Mouse (Mus musculus): ENCODE results near the gene Afap1l2. TPM values are rescaled to one million over a fixed set of nuclear protein-coding genes. Genes with fewer than 3 reads are reported as not detected.

The Afap1l2 gene
- 5.8 and 7.0 TPM in 2 replicates for polyA plus RNA-seq (2012; rRNA removed)

DNA sequence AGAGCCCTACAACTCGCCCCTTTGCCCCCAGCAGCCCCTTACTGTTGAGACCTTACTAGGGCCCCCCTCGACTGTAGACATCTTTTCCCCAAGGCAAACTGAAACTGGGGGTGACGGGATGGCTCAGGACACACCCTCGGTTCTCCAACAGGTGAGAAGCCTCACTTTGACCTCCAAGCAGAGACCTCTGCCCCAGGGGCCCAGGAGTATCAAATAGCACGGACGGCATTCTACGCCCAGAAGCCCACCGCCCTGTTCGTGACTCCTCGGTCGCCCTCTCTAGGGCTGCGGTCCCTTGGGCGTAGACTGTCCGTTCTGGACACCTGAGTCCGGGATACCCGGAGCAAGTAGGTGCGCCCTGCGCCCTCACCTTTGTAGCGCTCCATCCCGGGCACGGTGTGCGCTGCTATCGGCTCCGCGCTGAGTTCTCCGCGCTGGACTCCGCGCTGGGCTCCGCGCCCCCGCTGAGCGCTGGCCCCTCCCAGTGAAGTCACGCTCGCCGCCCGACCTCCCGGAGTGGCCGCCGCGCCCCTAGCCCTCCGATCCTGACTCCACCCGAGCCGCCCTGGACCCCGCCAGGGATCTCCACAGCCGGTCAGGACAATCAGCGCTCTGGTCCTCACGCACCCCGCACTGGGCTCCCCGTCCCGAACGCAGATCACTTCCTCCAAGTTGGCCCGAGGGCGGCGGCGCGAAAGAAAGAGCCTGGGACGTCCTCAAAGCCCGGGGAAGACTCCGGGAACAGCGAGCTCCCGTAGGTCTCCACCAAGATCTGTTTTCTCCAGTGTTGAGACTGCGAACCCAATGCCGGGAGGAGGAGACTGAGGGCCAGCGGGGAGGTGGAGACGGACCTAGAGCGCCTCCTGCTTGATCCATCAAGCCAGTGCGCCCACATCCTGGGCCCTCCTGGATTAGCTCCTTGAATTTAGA, at the start of gene Afap1l2:
TSS of gene Afap1l2 (minus strand) at position 448 of the 930 bp plus-strand sequence.
- peak; percentile 48 for TF ChIP-seq CTCF (IDR thresholded peaks at IDR 0.05; ENCODE audit: extremely low read depth, insufficient read depth, low read length)
- TF ChIP-seq POLR2A (IDR thresholded peaks at IDR 0.05; ENCODE audit: extremely low read depth, insufficient read depth, low read length): no peak
- H3K27ac ChIP-seq (ENCODE audit: insufficient read depth, low read length): peak within 1 kb of the TSS; percentile 38; the same call in 1 of the 2 replicates
- no peaks in the 10 kb centered on the region for H3K4me1 ChIP-seq (ENCODE audit: control insufficient read depth, insufficient read depth, low read length)
- H3K4me3 ChIP-seq (ENCODE audit: insufficient read depth, low read length): peak within 1 kb of the TSS; percentile 48

DNA sequence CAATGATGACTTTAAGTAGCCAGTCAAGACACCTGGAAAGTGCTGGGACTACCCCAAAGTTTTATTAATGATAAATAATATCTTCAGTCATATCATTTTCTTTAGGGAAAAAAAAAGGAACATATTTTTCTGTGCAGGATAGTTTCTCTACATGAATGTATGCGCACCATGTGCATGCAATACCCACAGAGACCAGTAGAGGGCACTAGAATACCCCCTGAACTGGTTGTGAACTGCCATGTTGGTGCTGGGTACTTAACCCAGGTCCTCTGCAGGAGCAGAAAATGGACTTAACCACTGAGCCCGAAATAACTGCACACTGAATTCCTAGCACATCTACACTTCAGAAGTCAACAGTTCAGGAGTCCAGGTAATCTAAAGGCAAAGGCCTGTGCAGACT, 49.5 kb upstream of the Afap1l2 start:
- H3K4me3 ChIP-seq (ENCODE audit: insufficient read depth, low read length): no peak overlapping the region
- TF ChIP-seq POLR2A (IDR thresholded peaks at IDR 0.05; ENCODE audit: extremely low read depth, insufficient read depth, low read length) (no peak), CTCF (IDR thresholded peaks at IDR 0.05; ENCODE audit: extremely low read depth, insufficient read depth, low read length) (no peak)
- H3K4me1 ChIP-seq (ENCODE audit: control insufficient read depth, insufficient read depth, low read length): peaks cover 3% of the 10 kb centered on the region; the same call in 1 of the 2 replicates
- H3K27ac ChIP-seq (ENCODE audit: insufficient read depth, low read length): no peak overlapping the region

DNA sequence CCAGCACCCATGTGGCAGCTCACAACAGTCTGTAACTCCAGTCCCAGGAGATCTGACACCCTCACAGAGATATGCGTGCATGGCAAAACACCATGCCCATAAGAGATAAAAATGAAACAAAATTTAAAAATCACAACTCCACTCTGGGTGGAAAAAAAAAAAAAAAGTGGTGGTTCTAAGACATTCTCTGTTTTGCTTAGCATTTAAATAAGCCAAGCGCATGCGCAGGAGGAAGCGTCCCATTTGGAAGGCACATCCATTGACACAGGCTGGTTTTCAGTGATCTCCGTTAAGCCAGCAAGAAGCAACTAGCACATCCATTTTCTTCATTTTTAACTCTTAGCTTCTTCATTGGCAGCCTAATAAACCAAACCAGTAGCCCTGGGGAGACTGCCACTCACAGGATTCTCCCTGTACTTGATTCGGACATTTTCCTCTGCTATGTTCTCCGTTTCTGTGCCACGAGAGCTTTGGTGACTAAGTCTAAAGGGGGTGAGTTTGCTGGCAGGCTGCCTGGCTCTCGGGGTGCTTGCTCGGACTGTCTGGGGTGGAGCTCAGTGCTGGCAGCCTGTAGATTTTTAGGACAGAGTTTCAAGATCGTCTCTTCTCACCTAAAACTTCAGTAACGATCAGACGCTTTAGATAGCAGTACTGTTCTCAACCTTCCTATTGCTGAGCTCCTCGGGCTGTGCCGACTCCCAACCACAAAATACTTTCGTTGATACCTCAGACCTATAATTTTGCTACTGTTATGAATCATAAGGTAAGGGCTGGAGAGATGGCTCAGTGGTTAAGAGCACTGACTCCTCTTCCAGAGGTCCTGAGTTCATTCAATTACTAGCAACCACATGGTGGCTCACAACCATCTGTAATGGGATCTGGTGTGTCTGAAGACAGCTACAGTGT, 47.4 kb upstream of the Afap1l2 start:
- Histone ChIP-seq H3K4me3 (ENCODE audit: insufficient read depth, low read length) (no peak overlapping the region), H3K27ac (ENCODE audit: insufficient read depth, low read length) (no peak overlapping the region), H3K4me1 (ENCODE audit: control insufficient read depth, insufficient read depth, low read length) (peaks cover 3% of the 10 kb centered on the region; the same call in 1 of the 2 replicates)
- TF ChIP-seq CTCF (IDR thresholded peaks at IDR 0.05; ENCODE audit: extremely low read depth, insufficient read depth, low read length) (no peak), POLR2A (IDR thresholded peaks at IDR 0.05; ENCODE audit: extremely low read depth, insufficient read depth, low read length) (no peak)

DNA sequence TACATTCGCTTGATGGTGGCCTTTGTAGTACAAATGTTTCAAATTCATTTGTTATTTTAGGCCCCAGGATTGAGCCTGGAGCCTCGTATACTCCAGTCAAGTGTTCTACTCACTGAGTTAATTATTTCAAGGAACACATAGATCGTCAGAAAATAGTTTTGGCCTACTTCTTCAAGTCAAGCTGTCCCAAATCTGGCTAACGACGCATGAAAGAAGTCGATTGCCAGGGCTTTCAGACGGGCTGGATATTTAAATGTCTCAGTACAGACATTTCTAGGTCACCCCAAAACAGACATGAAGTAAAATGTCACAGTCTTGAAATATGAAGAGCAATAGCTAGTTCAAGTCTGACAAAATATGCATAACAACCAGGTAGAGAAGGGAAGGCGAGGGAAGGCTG, 44.9 kb upstream of the Afap1l2 start:
- Histone ChIP-seq H3K4me3 (ENCODE audit: insufficient read depth, low read length) (no peak overlapping the region), H3K27ac (ENCODE audit: insufficient read depth, low read length) (no peak overlapping the region), H3K4me1 (ENCODE audit: control insufficient read depth, insufficient read depth, low read length) (peaks cover 3% of the 10 kb centered on the region; the same call in 1 of the 2 replicates)
- TF ChIP-seq CTCF (IDR thresholded peaks at IDR 0.05; ENCODE audit: extremely low read depth, insufficient read depth, low read length): no peak
- TF ChIP-seq POLR2A (IDR thresholded peaks at IDR 0.05; ENCODE audit: extremely low read depth, insufficient read depth, low read length): no peak

DNA sequence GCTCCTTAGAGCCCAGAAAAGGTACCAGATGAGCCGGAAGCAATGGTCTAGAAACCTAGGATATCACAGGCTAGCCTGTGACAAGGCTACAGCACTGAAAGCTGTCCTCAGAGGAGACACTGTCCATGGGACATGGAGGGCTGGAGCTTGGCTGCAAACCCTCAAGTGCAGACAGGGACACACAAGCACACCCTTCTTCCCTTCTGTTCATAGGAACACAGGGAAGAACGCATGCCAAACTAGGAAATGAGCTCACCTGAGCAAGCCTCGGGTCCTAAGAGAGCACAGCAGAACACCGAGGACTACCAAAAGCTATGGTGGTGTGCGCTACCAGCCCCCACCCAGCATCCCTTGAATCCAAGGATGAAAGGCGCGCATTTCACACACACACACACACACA, 44.0 kb upstream of the Afap1l2 start:
- no peak for TF ChIP-seq POLR2A (IDR thresholded peaks at IDR 0.05; ENCODE audit: extremely low read depth, insufficient read depth, low read length)
- no peak for TF ChIP-seq CTCF (IDR thresholded peaks at IDR 0.05; ENCODE audit: extremely low read depth, insufficient read depth, low read length)
- peaks cover 3% of the 10 kb centered on the region; the same call in 1 of the 2 replicates for H3K4me1 ChIP-seq (ENCODE audit: control insufficient read depth, insufficient read depth, low read length)
- no peak overlapping the region for H3K27ac ChIP-seq (ENCODE audit: insufficient read depth, low read length)
- no peak overlapping the region for H3K4me3 ChIP-seq (ENCODE audit: insufficient read depth, low read length)

DNA sequence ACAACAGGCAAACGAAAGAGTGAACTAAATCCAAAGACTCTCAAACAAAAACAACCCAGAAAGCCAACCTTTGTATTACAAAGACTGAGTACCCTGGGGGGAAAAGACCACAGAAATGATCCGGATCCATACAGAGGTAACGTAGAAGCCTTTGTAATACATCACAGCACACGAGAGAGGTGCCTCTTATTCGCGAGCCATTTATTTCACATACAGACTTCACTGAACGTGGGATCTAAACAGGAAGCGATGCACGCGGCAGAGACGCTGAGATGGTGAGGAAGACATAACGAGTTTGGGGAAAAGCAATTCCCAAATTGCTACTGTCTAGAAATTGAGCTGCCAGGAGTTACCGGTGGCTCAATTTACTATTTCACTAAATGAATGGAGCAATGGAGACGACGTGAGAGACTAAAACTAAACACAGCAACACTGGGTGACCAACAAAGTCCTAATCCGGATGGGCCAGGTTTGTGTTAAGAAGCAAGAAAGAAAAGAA, 41.6 kb upstream of the Afap1l2 start:
- no peak overlapping the region for H3K4me3 ChIP-seq (ENCODE audit: insufficient read depth, low read length)
- no peak overlapping the region for H3K27ac ChIP-seq (ENCODE audit: insufficient read depth, low read length)
- TF ChIP-seq POLR2A (IDR thresholded peaks at IDR 0.05; ENCODE audit: extremely low read depth, insufficient read depth, low read length) (no peak), CTCF (IDR thresholded peaks at IDR 0.05; ENCODE audit: extremely low read depth, insufficient read depth, low read length) (no peak)
- H3K4me1 ChIP-seq (ENCODE audit: control insufficient read depth, insufficient read depth, low read length): peaks cover 3% of the 10 kb centered on the region; the same call in 1 of the 2 replicates

DNA sequence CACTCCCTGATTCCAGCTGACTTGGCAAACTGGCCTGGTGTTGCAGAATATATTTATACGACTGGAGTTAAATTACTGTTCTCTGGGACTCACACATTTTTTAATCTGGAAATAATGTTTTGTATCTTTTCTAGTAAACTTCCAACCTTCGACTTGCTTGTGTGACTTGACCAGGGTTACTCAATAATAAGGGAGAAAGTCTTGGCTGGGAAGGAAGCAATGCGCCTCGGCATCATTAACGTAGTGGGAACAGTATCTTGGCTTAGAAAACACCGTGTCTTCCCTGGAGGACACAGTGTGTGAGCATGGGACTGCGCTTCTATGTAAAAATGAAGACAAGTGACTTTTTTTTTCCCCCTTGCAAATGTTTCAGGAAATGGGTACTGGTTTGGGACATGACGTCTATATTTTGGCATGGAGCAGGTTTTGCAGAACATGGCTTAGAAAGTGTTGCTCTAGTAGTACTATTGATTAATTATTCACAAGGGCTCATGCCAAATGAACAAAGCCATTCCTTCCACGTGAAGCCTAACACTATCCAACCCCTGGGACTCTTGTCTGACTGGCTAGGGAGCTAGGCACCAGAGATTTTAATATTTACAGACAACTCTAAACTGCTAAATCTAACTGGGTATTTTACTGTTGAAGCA, 39.8 kb upstream of the Afap1l2 start:
- H3K4me3 ChIP-seq (ENCODE audit: insufficient read depth, low read length): no peak overlapping the region
- TF ChIP-seq POLR2A (IDR thresholded peaks at IDR 0.05; ENCODE audit: extremely low read depth, insufficient read depth, low read length) (no peak), CTCF (IDR thresholded peaks at IDR 0.05; ENCODE audit: extremely low read depth, insufficient read depth, low read length) (no peak)
- no peak overlapping the region for H3K27ac ChIP-seq (ENCODE audit: insufficient read depth, low read length)
- H3K4me1 ChIP-seq (ENCODE audit: control insufficient read depth, insufficient read depth, low read length): no peaks in the 10 kb centered on the region

DNA sequence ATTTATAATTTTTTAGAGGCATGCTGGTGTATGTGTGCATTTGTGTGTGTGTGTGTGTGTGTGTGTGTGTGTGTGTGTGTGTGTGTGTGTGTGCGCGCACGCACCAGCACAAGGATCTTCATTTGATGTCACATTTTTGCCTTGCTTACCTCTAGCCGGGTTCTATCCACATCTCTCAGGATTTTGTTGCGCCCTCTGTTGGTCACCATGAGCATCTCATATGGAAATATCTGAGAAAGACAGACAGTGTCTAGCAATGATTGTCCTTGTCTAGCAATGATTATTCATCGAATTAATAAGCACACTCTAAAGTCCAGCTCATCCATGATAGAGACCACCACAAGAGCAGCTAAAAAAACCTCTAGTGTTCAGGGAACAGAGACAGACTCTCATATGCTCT, 31.2 kb upstream of the Afap1l2 start:
- no peak for TF ChIP-seq POLR2A (IDR thresholded peaks at IDR 0.05; ENCODE audit: extremely low read depth, insufficient read depth, low read length)
- peak; percentile 53 for TF ChIP-seq CTCF (IDR thresholded peaks at IDR 0.05; ENCODE audit: extremely low read depth, insufficient read depth, low read length)
- H3K4me1 ChIP-seq (ENCODE audit: control insufficient read depth, insufficient read depth, low read length): no peaks in the 10 kb centered on the region
- no peak overlapping the region for H3K4me3 ChIP-seq (ENCODE audit: insufficient read depth, low read length)
- no peak overlapping the region for H3K27ac ChIP-seq (ENCODE audit: insufficient read depth, low read length)

DNA sequence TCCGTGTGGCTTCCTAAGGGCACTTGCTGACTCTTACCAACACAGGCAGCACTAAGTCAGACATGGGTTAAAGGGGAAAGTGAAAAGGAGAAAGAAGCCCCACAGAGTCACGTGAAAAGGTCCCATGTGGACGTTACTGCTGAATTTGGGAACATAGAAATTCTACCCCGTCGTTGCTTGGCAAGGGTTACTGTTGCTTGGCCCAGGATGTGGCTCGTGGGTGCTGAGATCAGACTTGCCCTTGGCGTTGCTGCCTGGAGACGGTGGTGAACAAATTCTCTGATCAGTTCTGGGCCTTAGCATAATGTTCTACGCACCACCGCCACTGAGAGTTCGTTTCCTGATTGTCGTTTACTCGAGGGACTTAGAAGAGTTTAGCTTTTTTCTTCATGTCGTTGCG, 28.8 kb upstream of the Afap1l2 start:
- TF ChIP-seq CTCF (IDR thresholded peaks at IDR 0.05; ENCODE audit: extremely low read depth, insufficient read depth, low read length) (no peak), POLR2A (IDR thresholded peaks at IDR 0.05; ENCODE audit: extremely low read depth, insufficient read depth, low read length) (no peak)
- Histone ChIP-seq H3K4me1 (ENCODE audit: control insufficient read depth, insufficient read depth, low read length) (no peaks in the 10 kb centered on the region), H3K4me3 (ENCODE audit: insufficient read depth, low read length) (no peak overlapping the region), H3K27ac (ENCODE audit: insufficient read depth, low read length) (no peak overlapping the region)
